ENCODE assay signal across 12 mouse cellular contexts in genomic region chr1:58961152-58961893, GRCm38 (mm10). TPM values are rescaled to one million over a fixed set of nuclear protein-coding genes. Genes with fewer than 3 reads are reported as not detected.
DNase-seq lines count a peak whose midpoint lies in the region; ATAC-seq and TF ChIP-seq lines count a peak whose summit lies in the region.
"Had no signal": no experiment of that assay in that cellular context is flagged by ENCODE, and none has a peak within 500 bp of the region (broad histone marks: within the 10 kb centered on the region; RNA-seq: fewer than 3 reads in every experiment).

No protein-coding gene starts in this region.

- no peak for TF ChIP-seq POLR2A in testis, adult 2 months (IDR thresholded peaks at IDR 0.05; ENCODE audit: control insufficient read depth, low read depth, low read length)

- H3K4me1 ChIP-seq in testis, adult 2 months (ENCODE audit: control insufficient read depth, insufficient read depth, low read length), result no peaks in the 10 kb centered on the region

- ATAC-seq in frontal cortex, adult (ENCODE audit: low TSS enrichment), result no peak; the same call in 1 of the 2 replicates
- ATAC-seq: forebrain, embryonic 14.5 days had no signal

- peak; percentile 40 to 47 for DNase-seq in heart, adult 18-20 months
- no peak for DNase-seq in heart, postnatal 10 days
- DNase-seq in testis, postnatal 10 days (ENCODE audit: low spot score), result no peak
- DNase-seq in kidney, postnatal 36 days, result peak; percentile 65 to 78
- no peak for DNase-seq in MN1 (ENCODE audit: low spot score)
- DNase-seq in urinary bladder, postnatal 4 days (ENCODE audit: low spot score in 2 of 2), result no peak
- DNase-seq: cerebellum, adult 9-10 months; thymus, postnatal 36 days had no signal

- no peak for TF ChIP-seq CTCF in testis, adult 2 months (IDR thresholded peaks at IDR 0.05; ENCODE audit: control insufficient read depth, insufficient read depth, insufficient replicate concordance, low read depth, low read length)

- H3K4me3 ChIP-seq in testis, adult 2 months (ENCODE audit: control insufficient read depth, low read depth, low read length), result no peak overlapping the region
- H3K4me3 ChIP-seq: midbrain, embryonic 12.5 days had no signal

- H3K36me3 ChIP-seq in testis, adult 2 months (ENCODE audit: control insufficient read depth, insufficient read depth, low read length), result no peaks in the 10 kb centered on the region
- H3K36me3 ChIP-seq: midbrain, embryonic 12.5 days had no signal

- peak overlapping the region; percentile 12; the same call in 1 of the 2 replicates for H3K27ac ChIP-seq in testis, adult 2 months (ENCODE audit: control insufficient read depth, insufficient read depth, low read depth, low read length)
- H3K27ac ChIP-seq: midbrain, embryonic 12.5 days had no signal

- intact Hi-C loops in heart, postnatal 10 days (cut with DNase I), result no loop called here

- H3K27me3 ChIP-seq in testis, adult 2 months (ENCODE audit: control insufficient read depth, insufficient read depth, low read length), result no peaks in the 10 kb centered on the region
- H3K27me3 ChIP-seq: midbrain, embryonic 12.5 days had no signal

RNA-seq across cellular contexts. Expression of gene Trak2, which starts 11.9 kb away (rescaled TPM):
- total RNA-seq in heart, adult 18-20 months (2021), result 100 to 1,000 TPM; 187 to 225 TPM
- total RNA-seq in heart, postnatal 10 days (2021), result 100 to 1,000 TPM; 155 to 161 TPM
- 3.6 and 4.4 TPM in 2 replicates for polyA plus RNA-seq in testis, adult 2 months (2012; rRNA removed)

RNA-seq across cellular contexts. Expression of gene Stradb, which starts 12.0 kb away (rescaled TPM):
- total RNA-seq in heart, adult 18-20 months (2021), result 10 to 100 TPM; 63.9 to 85.2 TPM
- total RNA-seq in heart, postnatal 10 days (2021), result 10 to 100 TPM; 39.6 to 40.7 TPM
- polyA plus RNA-seq in testis, adult 2 months (2012; rRNA removed), result 10.9 and 11.6 TPM in 2 replicates

Comparison
In these comparisons a context has a peak if more than half of its experiments do, and no peak if none do; other contexts are left out.
1. DNase-seq: peak in heart, adult 18-20 months (2 of 2) and kidney, postnatal 36 days (2 of 2); none in heart, postnatal 10 days (0 of 2), testis, postnatal 10 days (single experiment), MN1 (single experiment) and urinary bladder, postnatal 4 days (0 of 2).